Mouse (Mus musculus) forebrain, postnatal 0 days (tissue): ENCODE results near the gene Crmp1. TPM values are rescaled to one million over a fixed set of nuclear protein-coding genes. Genes with fewer than 3 reads are reported as not detected.

Experiments
- ATAC-seq: fragments of 200-750 bp; cut with Nextera tagmentation; 2 replicates; pipeline ENCODE4 v1.8.0; 2017; ENCODE audit warnings: mild to moderate bottlenecking, moderate library complexity
- DNase-seq: peaks from one replicate; pipeline ENCODE4 v3.0.0-alpha.2; 2015
- H3K27ac ChIP-seq: fragments of 300-500 bp; sonication (generic); 2 replicates; pipeline ENCODE4 v1.5.1; 2014; ENCODE audit warnings: low read depth, mild to moderate bottlenecking, antibody characterized with exemption, low read length, moderate library complexity, mixed read lengths
- H3K27me3 ChIP-seq: fragments of 300-500 bp; sonication (generic); 2 replicates; pipeline ENCODE4 v1.6.1; 2014; ENCODE audit warnings: mild to moderate bottlenecking, low read length, mixed read lengths; ENCODE audit not compliant: insufficient read depth
- H3K36me3 ChIP-seq: fragments of 300-500 bp; sonication (generic); 2 replicates; pipeline ENCODE4 v1.6.1; 2014; ENCODE audit warnings: mild to moderate bottlenecking, moderate library complexity; ENCODE audit not compliant: insufficient read depth
- H3K4me1 ChIP-seq: fragments of 300-500 bp; sonication (generic); 2 replicates; pipeline ENCODE4 v1.6.1; 2014; ENCODE audit warnings: antibody characterized with exemption; ENCODE audit not compliant: insufficient read depth
- H3K4me2 ChIP-seq: fragments of 300-500 bp; sonication (generic); 2 replicates; pipeline ENCODE4 v1.6.1; 2014; ENCODE audit warnings: low read depth, mild to moderate bottlenecking, moderate library complexity
- H3K4me3 ChIP-seq: fragments of 300-500 bp; sonication (generic); 2 replicates; pipeline ENCODE4 v1.5.1; 2014; ENCODE audit warnings: low read depth, low read length, mixed read lengths
- H3K9ac ChIP-seq: fragments of 300-500 bp; sonication (generic); 2 replicates; pipeline ENCODE4 v1.6.1; 2014; ENCODE audit warnings: mild to moderate bottlenecking
- H3K9me3 ChIP-seq: fragments of 300-500 bp; sonication (generic); 2 replicates; pipeline ENCODE4 v1.6.1; 2016; ENCODE audit warnings: low read length
- CTCF ChIP-seq: sonication (generic); IDR thresholded peaks from 2 replicates; pipeline ENCODE4 v1.5.1; 2016; ENCODE audit warnings: antibody characterized with exemption, control low read depth, low read depth
- WGBS: fragments of 180-500 bp; shearing (Covaris S2); extraction: QIAGEN DNeasy Blood & Tissue Kit; methylation state at CpG from one replicate; pipeline ENCODE4 v1.1.7; 2014; 5-methylcytosine and 5-hydroxymethylcytosine counted together
- polyA plus RNA-seq: library from polyadenylated mRNA; unstranded; fragments of >200 nt; fragmentation: Nextera tagmentation; extraction: Ambion mirVana; gene quantifications from 2 replicates; pipeline ENCODE4 v1.2.1, GENCODE M21; 2015
- total RNA-seq: library from RNA; depleted of rRNA; stranded (reverse); fragments of >200 nt; gene quantifications from 2 replicates; pipeline ENCODE4 v1.2.3, GENCODE M21; 2014

Crmp1 gene
- total and polyA plus RNA-seq, 2 experiments from 2014 or later = 1,074 to 1,136 TPM

DNA sequence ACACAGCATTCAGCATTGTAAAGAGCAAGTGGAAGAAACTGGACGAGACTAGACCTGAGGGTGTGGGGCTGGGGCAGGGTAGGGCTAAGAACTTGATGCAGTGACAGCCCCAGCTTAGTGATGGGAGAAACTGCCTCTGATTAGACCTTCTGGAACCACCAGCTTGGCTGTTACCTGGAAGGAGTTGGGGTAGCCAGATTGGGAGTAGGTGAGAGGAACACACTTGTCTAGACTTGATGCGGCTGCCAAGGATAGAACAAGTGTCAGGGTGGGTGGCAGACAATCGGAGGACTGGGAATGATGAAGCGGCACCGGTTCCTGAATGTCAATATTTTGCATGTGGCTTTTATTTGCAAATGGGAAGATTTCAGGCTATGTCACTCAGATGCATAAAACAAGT is 21.2 kb upstream of the Crmp1 start:
- Histone ChIP-seq H3K4me3 (no peak overlapping the region), H3K4me1 (no peaks in the 10 kb centered on the region), H3K9ac (no peak overlapping the region), H3K4me2 (no peak overlapping the region), H3K36me3 (no peaks in the 10 kb centered on the region), H3K27ac (no peak overlapping the region), H3K27me3 (no peaks in the 10 kb centered on the region), H3K9me3 (no peaks in the 10 kb centered on the region)
- ATAC-seq = no peak
- DNase-seq = no peak
- WGBS = 84% methylated on average over 5 of the region's 5 CpGs
- no peak for TF ChIP-seq CTCF

DNA sequence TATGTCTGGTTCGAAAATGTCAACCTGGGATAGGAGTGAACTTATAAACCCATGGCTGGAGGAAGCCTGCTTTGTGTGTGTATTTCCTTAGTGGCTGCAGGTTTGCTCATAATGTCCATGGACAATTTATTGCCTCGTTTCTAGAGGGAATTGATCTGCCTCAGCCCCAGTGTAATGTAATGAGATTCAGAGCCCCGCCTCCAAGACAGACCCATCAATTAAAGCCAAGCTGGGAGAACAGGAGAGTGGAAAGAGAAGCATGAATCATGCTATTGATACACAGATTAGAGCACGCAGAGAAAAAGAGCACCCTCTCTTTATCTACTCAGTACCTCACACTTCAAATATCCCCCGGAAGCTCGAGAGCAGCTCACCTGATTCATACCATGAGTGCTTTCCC is 20.2 kb upstream of the Crmp1 start:
- DNase-seq (no peak), ATAC-seq (peak; percentile 36; the same call in 1 of the 2 replicates)
- WGBS = 31% methylated on average over 6 of the region's 6 CpGs

GRCm38 (mm10) chr5:37222316-37222715 is 19.4 kb upstream of the Crmp1 start:
- Histone ChIP-seq H3K9me3 (no peaks in the 10 kb centered on the region), H3K4me1 (no peaks in the 10 kb centered on the region), H3K4me3 (no peak overlapping the region), H3K27ac (no peak overlapping the region), H3K9ac (no peak overlapping the region), H3K27me3 (no peaks in the 10 kb centered on the region), H3K36me3 (no peaks in the 10 kb centered on the region), H3K4me2 (no peak overlapping the region)
- WGBS = 51% methylated on average over 8 of the region's 8 CpGs
- no peak for TF ChIP-seq CTCF
- no peak for DNase-seq
- ATAC-seq = no peak

More for the DNA sequence above, 20.2 kb upstream of the Crmp1 start:
- H3K4me1 ChIP-seq = no peaks in the 10 kb centered on the region
- no peaks in the 10 kb centered on the region for H3K36me3 ChIP-seq
- H3K27ac ChIP-seq = no peak overlapping the region
- TF ChIP-seq CTCF = no peak
- H3K4me2 ChIP-seq = no peak overlapping the region
- no peak overlapping the region for H3K9ac ChIP-seq
- H3K9me3 ChIP-seq = no peaks in the 10 kb centered on the region
- no peak overlapping the region for H3K4me3 ChIP-seq
- no peaks in the 10 kb centered on the region for H3K27me3 ChIP-seq

- no peak for TF ChIP-seq CTCF
- Histone ChIP-seq H3K4me1 (no peaks in the 10 kb centered on the region), H3K36me3 (no peaks in the 10 kb centered on the region), H3K4me3 (no peak overlapping the region), H3K27me3 (no peaks in the 10 kb centered on the region), H3K27ac (no peak overlapping the region), H3K9me3 (no peaks in the 10 kb centered on the region), H3K9ac (no peak overlapping the region), H3K4me2 (no peak overlapping the region)
- peak; percentile 61; the same call in 1 of the 2 replicates for ATAC-seq
- no peak for DNase-seq
- 86% methylated on average over 1 of the region's 1 CpGs for WGBS
These were observed 16.0 kb upstream of the Crmp1 start for GRCm38 (mm10) chr5:37225708-37226107.

DNA sequence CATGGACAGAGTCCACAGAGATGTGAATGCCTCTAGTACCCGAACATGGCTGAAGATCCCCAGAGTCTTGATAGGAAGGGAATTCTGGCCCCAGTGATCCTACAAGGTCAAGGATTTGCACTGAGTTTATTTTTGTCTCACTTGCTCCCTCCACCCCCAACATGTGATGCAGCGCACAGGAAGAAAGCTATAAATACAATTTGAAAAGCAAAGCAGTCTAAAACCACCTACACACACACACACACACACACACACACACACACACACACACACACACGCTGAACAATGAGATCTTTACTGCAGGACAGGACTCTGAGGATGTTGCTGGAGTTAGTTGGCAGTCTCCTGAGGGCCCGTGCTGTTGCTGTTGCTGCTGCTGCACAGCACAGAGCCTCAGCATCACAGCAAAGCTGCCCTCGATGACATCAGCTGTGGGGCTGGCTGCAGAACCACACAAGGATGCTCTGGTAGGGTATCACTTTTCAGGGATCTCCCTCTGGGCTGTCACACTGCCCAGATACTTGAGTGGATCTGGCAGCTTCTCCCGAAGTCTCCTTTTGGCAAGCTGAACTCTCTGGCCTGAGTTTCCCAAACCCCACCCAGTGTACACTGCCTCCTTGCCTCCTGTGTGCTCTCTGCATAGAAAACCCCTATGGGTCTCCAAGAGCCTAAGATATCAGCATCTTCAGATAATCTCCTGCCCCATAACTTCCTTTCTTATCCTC is 13.6 kb upstream of the Crmp1 start:
- TF ChIP-seq CTCF = no peak
- Histone ChIP-seq H3K36me3 (no peaks in the 10 kb centered on the region), H3K4me2 (no peak overlapping the region), H3K4me3 (no peak overlapping the region), H3K9ac (no peak overlapping the region), H3K4me1 (no peaks in the 10 kb centered on the region), H3K9me3 (no peaks in the 10 kb centered on the region), H3K27me3 (no peaks in the 10 kb centered on the region), H3K27ac (no peak overlapping the region)
- ATAC-seq = no peak
- no peak for DNase-seq
- 51% methylated on average over 6 of the region's 6 CpGs for WGBS

DNA sequence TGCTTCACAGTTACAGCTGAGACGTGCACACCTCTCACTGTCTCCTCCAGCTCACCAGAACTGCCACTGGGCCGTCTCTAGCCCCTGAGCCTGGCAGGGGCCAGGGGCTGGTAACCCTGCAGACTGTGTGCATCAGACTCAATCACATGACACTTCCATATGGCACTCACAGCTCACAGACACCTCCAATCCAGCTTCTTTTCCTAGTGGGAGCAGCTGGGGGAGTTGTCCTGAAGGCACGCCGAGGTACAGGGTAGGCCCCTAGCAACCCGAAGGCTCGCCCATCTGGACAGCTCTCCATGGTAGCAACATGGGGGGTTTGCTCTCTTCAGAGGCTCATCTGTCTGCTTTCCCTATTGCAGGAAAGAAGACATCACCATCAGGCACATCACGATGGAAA is 12.8 kb upstream of the Crmp1 start:
- WGBS = 77% methylated on average over 7 of the region's 7 CpGs
- TF ChIP-seq CTCF = no peak
- H3K9me3 ChIP-seq = no peaks in the 10 kb centered on the region
- no peak overlapping the region for H3K9ac ChIP-seq
- ATAC-seq (no peak), DNase-seq (no peak)
- H3K4me1 ChIP-seq = peaks cover 3% of the 10 kb centered on the region
- H3K27ac ChIP-seq = no peak overlapping the region
- H3K4me3 ChIP-seq = no peak overlapping the region
- H3K27me3 ChIP-seq = no peaks in the 10 kb centered on the region
- no peak overlapping the region for H3K4me2 ChIP-seq
- no peaks in the 10 kb centered on the region for H3K36me3 ChIP-seq

DNA sequence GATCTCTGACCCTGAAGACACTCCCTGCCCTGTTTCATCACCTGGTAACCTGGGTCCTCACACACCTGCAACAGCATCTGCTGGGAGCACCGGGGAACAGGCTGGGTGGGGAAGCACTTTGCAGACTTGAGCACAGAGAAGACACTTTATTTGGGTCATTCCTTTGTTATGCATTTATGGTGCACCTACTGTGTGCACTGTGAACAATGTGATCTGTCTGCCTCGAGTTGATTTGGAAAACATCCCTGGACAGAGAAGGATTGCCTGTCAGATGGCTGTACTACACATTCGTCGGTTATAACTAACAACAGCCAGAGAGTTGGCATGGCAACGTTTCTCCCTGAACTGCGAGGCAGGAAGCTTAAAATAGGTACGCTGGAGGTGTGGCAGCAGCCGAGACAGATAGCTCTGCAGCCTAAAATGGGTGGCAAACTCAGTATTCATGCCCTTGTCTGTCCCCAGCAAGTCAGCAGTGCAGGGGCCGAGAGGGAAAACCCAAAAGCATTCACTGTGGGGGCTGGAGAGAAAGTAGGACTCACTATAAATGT is 8.7 kb upstream of the Crmp1 start:
- no peak for TF ChIP-seq CTCF
- peak; percentile 90 for ATAC-seq
- peak; percentile 76 for DNase-seq
- H3K27ac ChIP-seq = peak overlapping the region; percentile 60
- peaks cover 3% of the 10 kb centered on the region for H3K4me1 ChIP-seq
- no peaks in the 10 kb centered on the region for H3K9me3 ChIP-seq
- no peaks in the 10 kb centered on the region for H3K36me3 ChIP-seq
- H3K4me2 ChIP-seq = 0 out of 2 replicates have a peak overlapping the region, but pooled peaks have one; percentile 16
- H3K27me3 ChIP-seq = no peaks in the 10 kb centered on the region
- no peak overlapping the region for H3K9ac ChIP-seq
- WGBS = 31% methylated on average over 9 of the region's 9 CpGs
- H3K4me3 ChIP-seq = no peak overlapping the region
